Mouse (Mus musculus) brain, embryonic 14.5 days (tissue): ENCODE measurements at regions not wholly inside any gene's neighbourhood (a gene's known extent, or its start where the extent isn't known, plus 50 kb on each side); places are given as distances from the start of the nearest gene placed in this dataset.
A peak's percentile ranks its signal among the peaks of the same experiment; 100 is the strongest.

Source experiments
- CTCF ChIP-seq: fragments of 200-500 bp; IDR thresholded peaks from 2 replicates; pipeline ENCODE4 v1.5.1; 2012; ENCODE audit warnings: inconsistent platforms, mild to moderate bottlenecking, moderate library complexity, borderline replicate concordance; ENCODE audit not compliant: insufficient read depth, insufficient read length; ENCODE audit errors: extremely low read depth
- POLR2A ChIP-seq: fragments of 200-500 bp; IDR thresholded peaks from 2 replicates; pipeline ENCODE4 v1.6.1; 2012; ENCODE audit warnings: mild to moderate bottlenecking, inconsistent platforms, borderline replicate concordance; ENCODE audit not compliant: poor library complexity, insufficient read depth, insufficient read length, severe bottlenecking; ENCODE audit errors: extremely low read depth

GRCm38 (mm10) chr4:50036079-50036478 is 190.5 kb upstream of the Grin3a start:
- peak; percentile 33; the same call in 1 of the 2 replicates for TF ChIP-seq CTCF
- TF ChIP-seq POLR2A = no peak
